Mouse (Mus musculus): ENCODE data around the gene Rptor. TPM values are rescaled to one million over a fixed set of nuclear protein-coding genes. Genes with fewer than 3 reads are reported as not detected.

Rptor gene
- polyA plus RNA-seq, 1 experiment from 2014 or later, result 14.6 TPM

GRCm38 (mm10) chr11:119780290-119780689 lies 177.6 kb downstream of the Rptor start:
- no peak overlapping the region for H3K4me3 ChIP-seq (ENCODE audit: low read depth, low read length)
- ATAC-seq (ENCODE audit: insufficient read depth) (no peak), DNase-seq (no peak)
- no peaks in the 10 kb centered on the region for H3K27me3 ChIP-seq (ENCODE audit: insufficient read depth, low read length)
- peaks cover under 1% of the 10 kb centered on the region; the same call in 1 of the 2 replicates for H3K9me3 ChIP-seq (ENCODE audit: low read depth, low read length)
- no peak overlapping the region for H3K9ac ChIP-seq
- no peak overlapping the region for H3K4me2 ChIP-seq
- no peaks in the 10 kb centered on the region for H3K4me1 ChIP-seq (ENCODE audit: insufficient read depth)
- no peak for TF ChIP-seq CTCF (IDR thresholded peaks at IDR 0.05; ENCODE audit: low read depth)
- WGBS, result 81% methylated on average over 8 of the region's 8 CpGs
- H3K27ac ChIP-seq (ENCODE audit: low read depth), result no peak overlapping the region
- H3K36me3 ChIP-seq (ENCODE audit: insufficient read depth), result 0 out of 2 replicates have a peak, but pooled peaks cover 11% of the 10 kb centered on the region

DNA sequence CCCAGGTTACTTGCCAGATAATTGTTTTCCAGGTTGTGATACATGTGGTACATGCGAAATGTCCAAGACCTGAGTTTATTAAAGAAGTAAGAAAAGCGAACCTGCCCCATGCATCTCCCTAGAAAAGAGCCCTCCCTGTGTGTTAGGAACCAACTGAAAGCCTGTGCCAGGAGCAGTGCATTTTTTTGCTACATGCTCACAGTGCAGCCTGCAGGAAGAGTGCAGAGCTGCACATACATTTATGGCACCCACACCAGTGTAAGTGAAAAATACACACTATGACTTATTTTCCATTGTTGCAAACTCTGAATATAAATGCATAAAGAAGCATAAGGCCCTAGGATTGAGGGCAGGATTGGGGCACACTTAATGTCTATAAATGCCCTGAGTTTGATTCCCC lies 178.5 kb downstream of the Rptor start:
- WGBS, result 83% methylated on average over 2 of the region's 2 CpGs
- DNase-seq (no peak), ATAC-seq (ENCODE audit: insufficient read depth) (no peak)
- Histone ChIP-seq H3K4me2 (no peak overlapping the region), H3K9ac (no peak overlapping the region), H3K4me3 (ENCODE audit: low read depth, low read length) (no peak overlapping the region), H3K27ac (ENCODE audit: low read depth) (no peak overlapping the region), H3K9me3 (ENCODE audit: low read depth, low read length) (no peaks in the 10 kb centered on the region), H3K27me3 (ENCODE audit: insufficient read depth, low read length) (no peaks in the 10 kb centered on the region), H3K36me3 (ENCODE audit: insufficient read depth) (0 out of 2 replicates have a peak, but pooled peaks cover 11% of the 10 kb centered on the region), H3K4me1 (ENCODE audit: insufficient read depth) (no peaks in the 10 kb centered on the region)
- TF ChIP-seq CTCF (IDR thresholded peaks at IDR 0.05; ENCODE audit: low read depth), result peak; percentile 11; the same call in 1 of the 2 replicates

GRCm38 (mm10) chr11:119781726-119782125 lies 179.0 kb downstream of the Rptor start:
- H3K9me3 ChIP-seq (ENCODE audit: low read depth, low read length), result no peaks in the 10 kb centered on the region
- H3K27me3 ChIP-seq (ENCODE audit: insufficient read depth, low read length), result no peaks in the 10 kb centered on the region
- 0 out of 2 replicates have a peak, but pooled peaks cover 14% of the 10 kb centered on the region for H3K36me3 ChIP-seq (ENCODE audit: insufficient read depth)
- H3K27ac ChIP-seq (ENCODE audit: low read depth), result no peak overlapping the region
- H3K4me3 ChIP-seq (ENCODE audit: low read depth, low read length), result no peak overlapping the region
- H3K4me1 ChIP-seq (ENCODE audit: insufficient read depth), result no peaks in the 10 kb centered on the region
- WGBS, result 90% methylated on average over 4 of the region's 4 CpGs
- H3K9ac ChIP-seq, result no peak overlapping the region
- ATAC-seq (ENCODE audit: insufficient read depth) (no peak), DNase-seq (no peak)
- H3K4me2 ChIP-seq, result no peak overlapping the region
- no peak for TF ChIP-seq CTCF (IDR thresholded peaks at IDR 0.05; ENCODE audit: low read depth)

GRCm38 (mm10) chr11:119783653-119784052 lies 180.9 kb downstream of the Rptor start:
- H3K36me3 ChIP-seq (ENCODE audit: insufficient read depth), result 0 out of 2 replicates have a peak, but pooled peaks cover 15% of the 10 kb centered on the region
- WGBS, result 88% methylated on average over 4 of the region's 4 CpGs
- no peak overlapping the region for H3K4me3 ChIP-seq (ENCODE audit: low read depth, low read length)
- H3K9ac ChIP-seq, result no peak overlapping the region
- no peaks in the 10 kb centered on the region for H3K4me1 ChIP-seq (ENCODE audit: insufficient read depth)
- no peak overlapping the region for H3K4me2 ChIP-seq
- H3K27ac ChIP-seq (ENCODE audit: low read depth), result no peak overlapping the region
- no peaks in the 10 kb centered on the region for H3K27me3 ChIP-seq (ENCODE audit: insufficient read depth, low read length)
- DNase-seq (no peak), ATAC-seq (ENCODE audit: insufficient read depth) (no peak)
- no peaks in the 10 kb centered on the region for H3K9me3 ChIP-seq (ENCODE audit: low read depth, low read length)
- no peak for TF ChIP-seq CTCF (IDR thresholded peaks at IDR 0.05; ENCODE audit: low read depth)

DNA sequence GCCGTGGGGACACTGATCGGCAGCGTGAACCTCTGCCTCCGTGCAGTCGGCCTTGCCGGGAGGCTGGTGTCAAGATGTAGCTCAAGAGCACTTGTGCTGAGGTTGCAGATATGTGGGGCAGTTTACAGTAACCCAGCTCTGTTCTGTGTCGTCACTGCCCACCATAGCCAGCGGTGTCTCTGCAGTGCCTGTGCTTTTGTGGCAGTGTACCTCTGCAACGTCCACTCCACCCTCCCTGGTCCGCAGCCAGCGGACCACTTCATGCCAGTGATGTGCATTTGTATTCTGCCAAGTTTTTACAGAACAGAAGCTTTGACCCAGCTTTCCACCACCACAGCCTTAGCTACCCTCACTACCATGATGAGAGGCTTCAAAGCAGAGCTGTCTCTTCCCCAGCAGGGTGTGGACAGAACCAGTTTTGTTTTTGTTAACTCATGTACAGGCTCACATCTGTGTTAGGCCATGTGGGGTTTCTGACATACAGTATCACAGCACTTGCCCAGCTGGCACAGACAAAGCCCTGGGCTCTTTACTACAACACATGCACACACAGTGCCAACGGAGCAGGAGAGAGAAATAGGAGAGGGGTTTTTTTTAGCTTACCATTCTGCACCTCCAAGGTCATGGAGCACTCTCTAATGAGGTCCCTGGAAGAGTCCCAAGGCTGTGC lies 182.1 kb downstream of the Rptor start:
- H3K9ac ChIP-seq, result no peak overlapping the region
- H3K27ac ChIP-seq (ENCODE audit: low read depth), result no peak overlapping the region
- H3K4me1 ChIP-seq (ENCODE audit: insufficient read depth), result no peaks in the 10 kb centered on the region
- 0 out of 2 replicates have a peak, but pooled peaks cover 15% of the 10 kb centered on the region for H3K36me3 ChIP-seq (ENCODE audit: insufficient read depth)
- H3K4me3 ChIP-seq (ENCODE audit: low read depth, low read length), result no peak overlapping the region
- 79% methylated on average over 12 of the region's 12 CpGs for WGBS
- no peak for TF ChIP-seq CTCF (IDR thresholded peaks at IDR 0.05; ENCODE audit: low read depth)
- DNase-seq (no peak), ATAC-seq (ENCODE audit: insufficient read depth) (no peak)
- no peaks in the 10 kb centered on the region for H3K9me3 ChIP-seq (ENCODE audit: low read depth, low read length)
- H3K27me3 ChIP-seq (ENCODE audit: insufficient read depth, low read length), result no peaks in the 10 kb centered on the region
- H3K4me2 ChIP-seq, result no peak overlapping the region

- ATAC-seq (ENCODE audit: insufficient read depth), result no peak
- no peak for DNase-seq
- H3K27me3 ChIP-seq (ENCODE audit: insufficient read depth, low read length), result no peaks in the 10 kb centered on the region
- no peak overlapping the region for H3K4me3 ChIP-seq (ENCODE audit: low read depth, low read length)
- WGBS, result 87% methylated on average over 7 of the region's 7 CpGs
- H3K4me2 ChIP-seq, result no peak overlapping the region
- 0 out of 2 replicates have a peak, but pooled peaks cover 11% of the 10 kb centered on the region for H3K36me3 ChIP-seq (ENCODE audit: insufficient read depth)
- no peaks in the 10 kb centered on the region for H3K4me1 ChIP-seq (ENCODE audit: insufficient read depth)
- H3K9me3 ChIP-seq (ENCODE audit: low read depth, low read length), result no peaks in the 10 kb centered on the region
- no peak overlapping the region for H3K9ac ChIP-seq
- no peak for TF ChIP-seq CTCF (IDR thresholded peaks at IDR 0.05; ENCODE audit: low read depth)
- H3K27ac ChIP-seq (ENCODE audit: low read depth), result peak overlapping the region; percentile 36; the same call in 1 of the 2 replicates
Measured at GRCm38 (mm10) chr11:119785661-119786384, 183.1 kb downstream of the Rptor start.

GRCm38 (mm10) chr11:119786385-119786880 lies 183.7 kb downstream of the Rptor start:
- no peak for ATAC-seq (ENCODE audit: insufficient read depth)
- 0 out of 2 replicates have a peak, but pooled peaks cover 5% of the 10 kb centered on the region for H3K36me3 ChIP-seq (ENCODE audit: insufficient read depth)
- no peak for DNase-seq
- no peak overlapping the region for H3K9ac ChIP-seq
- H3K4me3 ChIP-seq (ENCODE audit: low read depth, low read length), result no peak overlapping the region
- no peaks in the 10 kb centered on the region for H3K9me3 ChIP-seq (ENCODE audit: low read depth, low read length)
- H3K4me2 ChIP-seq, result no peak overlapping the region
- TF ChIP-seq CTCF (IDR thresholded peaks at IDR 0.05; ENCODE audit: low read depth), result no peak
- no peaks in the 10 kb centered on the region for H3K27me3 ChIP-seq (ENCODE audit: insufficient read depth, low read length)
- H3K4me1 ChIP-seq (ENCODE audit: insufficient read depth), result no peaks in the 10 kb centered on the region
- H3K27ac ChIP-seq (ENCODE audit: low read depth), result no peak overlapping the region
- 70% methylated on average over 8 of the region's 8 CpGs for WGBS
